ENCODE assay signal across 8 mouse cellular contexts in the genomic region with DNA sequence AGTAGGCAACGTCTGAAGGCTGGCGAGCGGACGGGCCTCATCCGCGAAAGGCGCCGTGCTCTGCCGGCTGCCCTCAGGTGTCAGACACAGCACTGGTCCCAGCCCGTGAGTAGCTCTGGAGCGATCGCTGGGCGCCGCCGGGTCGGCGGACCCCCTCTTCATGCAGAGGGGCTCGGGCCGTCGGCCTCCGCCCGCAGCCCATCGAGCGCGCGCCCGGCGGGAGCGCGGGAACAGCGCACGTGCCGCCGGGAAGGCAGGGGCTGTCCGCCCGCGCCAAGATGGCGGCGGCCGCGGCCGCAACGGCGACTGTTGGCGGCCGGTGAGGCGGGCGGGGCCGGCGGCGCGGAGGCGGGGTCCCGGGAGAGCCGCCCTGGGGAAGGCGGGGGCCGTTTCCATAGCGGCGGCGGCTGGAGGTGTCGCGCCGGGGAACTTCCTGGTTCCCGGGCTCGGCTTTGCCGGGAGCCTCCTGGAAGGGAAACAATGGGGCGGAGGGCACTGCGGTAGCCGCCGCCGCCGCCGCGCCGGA. TPM values are rescaled to one million over a fixed set of nuclear protein-coding genes. Genes with fewer than 3 reads are reported as not detected.
DNase-seq lines count a peak whose midpoint lies in the region; ATAC-seq and TF ChIP-seq lines count a peak whose summit lies in the region.

Usp6nl (plus strand) TSS at position 292 of the 526 bp plus-strand sequence.

- no peaks in the 10 kb centered on the region for H3K27me3 ChIP-seq in MEL (ENCODE audit: control insufficient read depth in 1 of 2, insufficient read depth in 2 of 2, low read length in 2 of 2)
- H3K27me3 ChIP-seq in cerebellum, adult 2 months (ENCODE audit: control insufficient read depth, insufficient read depth, low read length) = no peaks in the 10 kb centered on the region
- H3K27me3 ChIP-seq in forebrain, postnatal 0 days (ENCODE audit: insufficient read depth, low read length) = no peaks in the 10 kb centered on the region
- no peaks in the 10 kb centered on the region for H3K27me3 ChIP-seq in lung, embryonic 15.5 days

- no peak for TF ChIP-seq RAD21 in MEL (IDR thresholded peaks at IDR 0.05; ENCODE audit: low read depth, low read length)

- DNase-seq in MEL (ENCODE audit: low read depth, low spot score) = peak; percentile 77
- peak; percentile 87 for DNase-seq in cerebellum, adult 2 months
- DNase-seq in forebrain, postnatal 0 days = peak; percentile 86
- DNase-seq in heart, postnatal 4 days = peak; percentile 93
- peak; percentile 22 for DNase-seq in layer of hippocampus, adult 9-10 months (ENCODE audit: low spot score)
- peak; percentile 72 for DNase-seq in thymus, adult 18-20 months

- under 1% methylated on average over 75 of the region's 75 CpGs for WGBS in cerebellum, adult 2 months
- 2% methylated on average over 75 of the region's 75 CpGs for WGBS in forebrain, postnatal 0 days
- WGBS in lung, embryonic 15.5 days = under 1% methylated on average over 70 of the region's 75 CpGs
- under 1% methylated on average over 70 of the region's 75 CpGs for WGBS in olfactory bulb, adult 2 months

- peak; percentile 93 for ATAC-seq in forebrain, postnatal 0 days
- peak; percentile 92 for ATAC-seq in lung, embryonic 15.5 days (ENCODE audit: borderline replicate concordance, extremely low read depth, low FRiP score, low TSS enrichment)

- peak within 1 kb of the TSS; percentile 71 for H3K27ac ChIP-seq in MEL (ENCODE audit: control insufficient read depth, low read depth, low read length)
- H3K27ac ChIP-seq in cerebellum, adult 2 months (ENCODE audit: insufficient read depth, low read length) = peak within 1 kb of the TSS; percentile 73
- H3K27ac ChIP-seq in forebrain, postnatal 0 days (ENCODE audit: low read depth, low read length) = peak within 1 kb of the TSS; percentile 95
- peak within 1 kb of the TSS; percentile 99 for H3K27ac ChIP-seq in lung, embryonic 15.5 days
- peak within 1 kb of the TSS; percentile 73 for H3K27ac ChIP-seq in olfactory bulb, adult 2 months (ENCODE audit: insufficient read depth, low read depth, low read length)

- no peak for TF ChIP-seq CTCF in MEL (IDR thresholded peaks at IDR 0.05 in 2 of 3, conservative IDR thresholded peaks at IDR 0.05 in 1 of 3; ENCODE audit: control insufficient read depth in 1 of 3, insufficient read depth in 1 of 3, low read depth in 2 of 3, low read length in 3 of 3, poor library complexity in 1 of 3, severe bottlenecking in 1 of 3)
- no peak for TF ChIP-seq CTCF in cerebellum, adult 2 months (IDR thresholded peaks at IDR 0.05; ENCODE audit: borderline replicate concordance, insufficient read depth, low read depth, low read length)
- no peak for TF ChIP-seq CTCF in forebrain, postnatal 0 days (IDR thresholded peaks at IDR 0.05; ENCODE audit: low read depth)
- no peak for TF ChIP-seq CTCF in olfactory bulb, adult 2 months (IDR thresholded peaks at IDR 0.05; ENCODE audit: insufficient read depth, low read depth, low read length)

- no peaks in the 10 kb centered on the region for H3K9me3 ChIP-seq in MEL (replicated peaks; ENCODE audit: insufficient read depth, low read length)
- no peaks in the 10 kb centered on the region for H3K9me3 ChIP-seq in forebrain, postnatal 0 days (ENCODE audit: low read length)
- no peaks in the 10 kb centered on the region for H3K9me3 ChIP-seq in lung, embryonic 15.5 days

- H3K9ac ChIP-seq in MEL (ENCODE audit: control insufficient read depth, low read depth, low read length, poor library complexity, severe bottlenecking) = peak within 1 kb of the TSS; percentile 99
- H3K9ac ChIP-seq in forebrain, postnatal 0 days = peak within 1 kb of the TSS; percentile 95
- H3K9ac ChIP-seq in lung, embryonic 15.5 days = peak within 1 kb of the TSS; percentile 92

- peak within 1 kb of the TSS; percentile 69 for H3K4me2 ChIP-seq in forebrain, postnatal 0 days (ENCODE audit: low read depth)
- H3K4me2 ChIP-seq in lung, embryonic 15.5 days = peak within 1 kb of the TSS; percentile 68

- TF ChIP-seq EP300 in MEL (IDR thresholded peaks at IDR 0.05; ENCODE audit: low read depth in 1 of 2, low read length in 2 of 2) = peak in 1 of 2 experiments; percentile 15; a peak in 1 of 4 replicates

- peaks cover 38% of the 10 kb centered on the region for H3K79me2 ChIP-seq in MEL (ENCODE audit: control insufficient read depth, insufficient read depth, low read length, poor library complexity)

- H3K36me3 ChIP-seq in MEL (ENCODE audit: control insufficient read depth in 1 of 2, insufficient read depth in 2 of 2, low read length in 2 of 2) = peaks cover 0 to 19% of the 10 kb centered on the region in 2 experiments; a peak in 2 of 4 replicates
- H3K36me3 ChIP-seq in forebrain, postnatal 0 days (ENCODE audit: insufficient read depth) = no peaks in the 10 kb centered on the region
- H3K36me3 ChIP-seq in lung, embryonic 15.5 days = no peaks in the 10 kb centered on the region

- H3K4me3 ChIP-seq in MEL (ENCODE audit: control insufficient read depth in 1 of 2, insufficient read depth in 1 of 2, low read depth in 2 of 2, low read length in 2 of 2) = peak within 1 kb of the TSS; percentile 97 to 98
- H3K4me3 ChIP-seq in cerebellum, adult 2 months (replicated peaks; ENCODE audit: insufficient read depth, low read depth, low read length) = peak within 1 kb of the TSS; percentile 71
- H3K4me3 ChIP-seq in forebrain, postnatal 0 days (ENCODE audit: low read depth, low read length) = peak within 1 kb of the TSS; percentile 96
- peak within 1 kb of the TSS; percentile 98 for H3K4me3 ChIP-seq in lung, embryonic 15.5 days
- H3K4me3 ChIP-seq in olfactory bulb, adult 2 months (ENCODE audit: insufficient read depth, low read depth, low read length) = peak within 1 kb of the TSS; percentile 62

- peak; percentile 65 to 68; a peak in 2 of 4 replicates for TF ChIP-seq POLR2A in MEL (IDR thresholded peaks at IDR 0.05; ENCODE audit: control insufficient read depth in 1 of 2, insufficient read depth in 1 of 2, low read depth in 1 of 2, low read length in 2 of 2, poor library complexity in 1 of 2)
- peak; percentile 66; the same call in 1 of the 2 replicates for TF ChIP-seq POLR2A in cerebellum, adult 2 months (IDR thresholded peaks at IDR 0.05; ENCODE audit: borderline replicate concordance, insufficient read depth, low read length)
- peak; percentile 91 for TF ChIP-seq POLR2A in olfactory bulb, adult 2 months (IDR thresholded peaks at IDR 0.05; ENCODE audit: insufficient read depth, low read depth, low read length)

- peaks cover 5 to 19% of the 10 kb centered on the region in 2 experiments for H3K4me1 ChIP-seq in MEL (ENCODE audit: control insufficient read depth in 1 of 2, insufficient read depth in 2 of 2, low read length in 2 of 2)
- H3K4me1 ChIP-seq in cerebellum, adult 2 months (ENCODE audit: control insufficient read depth, insufficient read depth, low read length) = no peaks in the 10 kb centered on the region
- H3K4me1 ChIP-seq in forebrain, postnatal 0 days (ENCODE audit: insufficient read depth) = peaks cover 10% of the 10 kb centered on the region
- peaks cover 29% of the 10 kb centered on the region for H3K4me1 ChIP-seq in lung, embryonic 15.5 days
- peaks cover 5% of the 10 kb centered on the region for H3K4me1 ChIP-seq in olfactory bulb, adult 2 months (ENCODE audit: control insufficient read depth, insufficient read depth, low read length)

TF ChIP-seq in MEL, 35 proteins besides CTCF, POLR2A, EP300 and RAD21 (continues in another document):
- no peak for TF ChIP-seq TBP (IDR thresholded peaks at IDR 0.05; ENCODE audit: low read depth, low read length)
- TF ChIP-seq ZC3H11A (IDR thresholded peaks at IDR 0.05; ENCODE audit: low read depth, low read length) = no peak
- no peak for TF ChIP-seq RCOR1 (IDR thresholded peaks at IDR 0.05; ENCODE audit: low read depth, low read length)
- TF ChIP-seq NELFE (IDR thresholded peaks at IDR 0.05; ENCODE audit: low read depth, low read length) = no peak; the same call in 1 of the 2 replicates
- no peak for TF ChIP-seq JUND (IDR thresholded peaks at IDR 0.05; ENCODE audit: low read depth, low read length)
- TF ChIP-seq TCF12 (IDR thresholded peaks at IDR 0.05; ENCODE audit: low read depth, low read length) = no peak
- no peak for TF ChIP-seq GATA1 (IDR thresholded peaks at IDR 0.05; ENCODE audit: low read depth, low read length)
- TF ChIP-seq MYB (IDR thresholded peaks at IDR 0.05; ENCODE audit: low read depth, low read length) = peak; percentile 85
- TF ChIP-seq ELF1 (IDR thresholded peaks at IDR 0.05; ENCODE audit: low read depth, low read length) = peak; percentile 79
- TF ChIP-seq MAX (IDR thresholded peaks at IDR 0.05; ENCODE audit: low read length) = peak; percentile 93
- TF ChIP-seq HCFC1 (IDR thresholded peaks at IDR 0.05; ENCODE audit: low read depth, low read length) = no peak
- peak; percentile 60 for TF ChIP-seq USF1 (IDR thresholded peaks at IDR 0.05; ENCODE audit: low read depth, low read length)
- peak; percentile 73 for TF ChIP-seq MXI1 (IDR thresholded peaks at IDR 0.05; ENCODE audit: low read depth, low read length)
- peak; percentile 28; the same call in 1 of the 2 replicates for TF ChIP-seq SIN3A (IDR thresholded peaks at IDR 0.05; ENCODE audit: low read length)
- no peak for TF ChIP-seq MYC (IDR thresholded peaks at IDR 0.05; ENCODE audit: low read depth, low read length)
- TF ChIP-seq UBTF (IDR thresholded peaks at IDR 0.05; ENCODE audit: borderline replicate concordance, insufficient read depth, low read depth, low read length) = no peak
- TF ChIP-seq SMC3 (IDR thresholded peaks at IDR 0.05; ENCODE audit: low read depth, low read length) = no peak
- no peak for TF ChIP-seq USF2 (IDR thresholded peaks at IDR 0.05; ENCODE audit: borderline replicate concordance in 1 of 2, insufficient read depth in 1 of 2, low read depth in 1 of 2, low read length in 2 of 2)
- TF ChIP-seq KAT2A (conservative IDR thresholded peaks at IDR 0.05; ENCODE audit: low read depth, low read length) = no peak; the same call in 1 of the 2 replicates
- TF ChIP-seq ZNF384 (IDR thresholded peaks at IDR 0.05; ENCODE audit: low read depth, low read length) = no peak
- no peak for TF ChIP-seq POLR2AphosphoS5 (IDR thresholded peaks at IDR 0.05; ENCODE audit: borderline replicate concordance, low read depth, low read length)

RNA-seq across cellular contexts. Expression of gene Usp6nl, which starts in this region (rescaled TPM):
- 8.9 and 11.2 TPM in 2 replicates for total RNA-seq in MEL (2012; rRNA removed)
- polyA plus RNA-seq in MEL (2012; ENCODE audit: insufficient read depth in 1 of 2, insufficient read length in 2 of 2, low read depth in 1 of 2, low replicate concordance in 2 of 2, missing spikeins in 1 of 2) = 10 to 100 TPM; 24.8 to 67.1 TPM
- polyA plus RNA-seq in cerebellum, adult 2 months (2012; rRNA removed) = 15.5 and 16.5 TPM in 2 replicates
- 13.5 and 18.3 TPM in 2 replicates for total RNA-seq in forebrain, postnatal 0 days (2014; rRNA removed)
- polyA plus RNA-seq in forebrain, postnatal 0 days (2015; fragmentation: Nextera tagmentation; extraction: Ambion mirVana) = 3.8 and 6.5 TPM in 2 replicates
- 10 to 100 TPM; 20.3 to 20.6 TPM for total RNA-seq in heart, postnatal 4 days (2021)
- polyA plus RNA-seq in lung, embryonic 15.5 days (2015; fragmentation: Nextera tagmentation; extraction: Ambion mirVana) = 12.4 and 13.0 TPM in 2 replicates
- not detected in 2 replicates for polyA plus RNA-seq in olfactory bulb, adult 2 months (2012; ENCODE audit: insufficient read depth, insufficient read length, low replicate concordance, missing spikeins)

Comparison
In these comparisons a context has a peak if more than half of its experiments do, and no peak if none do; other contexts are left out.
1. Peak in every context shown above with its lines: DNase-seq, ATAC-seq, H3K4me3 ChIP-seq and H3K27ac ChIP-seq.
2. DNase-seq: peak in every context shown above with its lines; median percentile 93 in heart, postnatal 4 days; 87 in cerebellum, adult 2 months; 86 in forebrain, postnatal 0 days; 77 in MEL; 72 in thymus, adult 18-20 months; 22 in layer of hippocampus, adult 9-10 months.